Mouse (Mus musculus) fibroblast of lung, adult 2 months (primary cell): ENCODE measurements around the gene Filip1l.

Source experiments
- DNase-seq: peaks from one replicate; pipeline ENCODE4 v3.0.0-alpha.2; 2011; ENCODE audit warnings: low read depth

The Filip1l gene

GRCm38 (mm10) chr16:57352751-57353150 is at the start of gene Filip1l:
Gene Filip1l, plus strand, starts transcription at chr16:57353093.
- no peak for DNase-seq

- no peak for DNase-seq
Measured at GRCm38 (mm10) chr16:57303716-57304115, 49.2 kb upstream of the Filip1l start.

- DNase-seq: no peak
Measured at GRCm38 (mm10) chr16:57305463-57305862, 47.4 kb upstream of the Filip1l start.

- no peak for DNase-seq
Measured at GRCm38 (mm10) chr16:57312130-57312529, 40.8 kb upstream of the Filip1l start.

GRCm38 (mm10) chr16:57313487-57313886 is 39.4 kb upstream of the Filip1l start:
- DNase-seq: no peak

- no peak for DNase-seq
Measured at GRCm38 (mm10) chr16:57314236-57314635, 38.7 kb upstream of the Filip1l start.

- DNase-seq: no peak
Measured at GRCm38 (mm10) chr16:57315026-57315425, 37.9 kb upstream of the Filip1l start.

- DNase-seq: no peak
Measured at GRCm38 (mm10) chr16:57317127-57317526, 35.8 kb upstream of the Filip1l start.

GRCm38 (mm10) chr16:57317882-57318636 is 34.8 kb upstream of the Filip1l start:
- no peak for DNase-seq

GRCm38 (mm10) chr16:57318637-57319125 is 34.2 kb upstream of the Filip1l start:
- no peak for DNase-seq

GRCm38 (mm10) chr16:57319284-57320124 is 33.4 kb upstream of the Filip1l start:
- DNase-seq: no peak

- no peak for DNase-seq
Measured at GRCm38 (mm10) chr16:57326996-57327395, 25.9 kb upstream of the Filip1l start.

- DNase-seq: no peak
Measured at GRCm38 (mm10) chr16:57329028-57329427, 23.9 kb upstream of the Filip1l start.

GRCm38 (mm10) chr16:57330111-57330510 is 22.8 kb upstream of the Filip1l start:
- no peak for DNase-seq

GRCm38 (mm10) chr16:57332301-57332700 is 20.6 kb upstream of the Filip1l start:
- DNase-seq: no peak

GRCm38 (mm10) chr16:57336770-57337423 is 16.0 kb upstream of the Filip1l start:
- DNase-seq: no peak

- no peak for DNase-seq
Measured at GRCm38 (mm10) chr16:57339765-57340612, 12.9 kb upstream of the Filip1l start.

GRCm38 (mm10) chr16:57340613-57340898 is 12.3 kb upstream of the Filip1l start:
- no peak for DNase-seq

- no peak for DNase-seq
Measured at GRCm38 (mm10) chr16:57346258-57346657, 6.6 kb upstream of the Filip1l start.

- DNase-seq: no peak
Measured at GRCm38 (mm10) chr16:57349039-57349438, 3.9 kb upstream of the Filip1l start.

GRCm38 (mm10) chr16:57349689-57350088 is 3.2 kb upstream of the Filip1l start:
- DNase-seq: no peak
